ENCODE assay signal across 21 mouse cellular contexts in genomic region chr4:63356981-63357570, GRCm38 (mm10). TPM values are rescaled to one million over a fixed set of nuclear protein-coding genes. Genes with fewer than 3 reads are reported as not detected.
A peak's percentile ranks its signal among the peaks of the same experiment; 100 is the strongest.
DNase-seq lines count a peak whose midpoint lies in the region; ATAC-seq and TF ChIP-seq lines count a peak whose summit lies in the region.
"Had no signal": no experiment of that assay in that cellular context is flagged by ENCODE, and none has a peak within 500 bp of the region (broad histone marks: within the 10 kb centered on the region; RNA-seq: fewer than 3 reads in every experiment).

No protein-coding gene starts in this region.

- no peak for TF ChIP-seq EP300 in lung, postnatal 0 days (IDR thresholded peaks at IDR 0.05)

- H3K4me3 ChIP-seq in lung, adult 2 months (replicated peaks; ENCODE audit: extremely low read depth, low read depth, low read length) = no peak overlapping the region
- no peak overlapping the region for H3K4me3 ChIP-seq in lung, postnatal 0 days (ENCODE audit: low read depth, low read length)
- H3K4me3 ChIP-seq in intestine, embryonic 16.5 days (ENCODE audit: low read length) = no peak overlapping the region
- H3K4me3 ChIP-seq in forebrain, embryonic 13.5 days = no peak overlapping the region
- H3K4me3 ChIP-seq: embryonic facial prominence, embryonic 13.5 days; layer of hippocampus, adult 2 months; limb, embryonic 10.5 days; lung, embryonic 15.5 days had no signal

- H3K4me1 ChIP-seq in lung, adult 2 months (ENCODE audit: control insufficient read depth, insufficient read depth, low read length) = no peaks in the 10 kb centered on the region; the same call in 1 of the 2 replicates
- H3K4me1 ChIP-seq in lung, postnatal 0 days (ENCODE audit: insufficient read depth, low read depth, low read length) = no peaks in the 10 kb centered on the region
- H3K4me1 ChIP-seq in intestine, embryonic 16.5 days (ENCODE audit: control insufficient read depth, insufficient read depth, low read length) = no peaks in the 10 kb centered on the region
- H3K4me1 ChIP-seq in forebrain, embryonic 13.5 days = no peaks in the 10 kb centered on the region
- H3K4me1 ChIP-seq: embryonic facial prominence, embryonic 13.5 days; lung, embryonic 15.5 days had no signal

- no peak overlapping the region for H3K27ac ChIP-seq in lung, postnatal 0 days (ENCODE audit: low read length)
- H3K27ac ChIP-seq in intestine, embryonic 16.5 days (ENCODE audit: low read length) = no peak overlapping the region
- no peak overlapping the region for H3K27ac ChIP-seq in forebrain, embryonic 13.5 days
- H3K27ac ChIP-seq: embryonic facial prominence, embryonic 13.5 days; hindbrain, postnatal 0 days; layer of hippocampus, adult 2 months; limb, embryonic 10.5 days; lung, embryonic 15.5 days had no signal

- peak; percentile 20; the same call in 1 of the 2 replicates for ATAC-seq in lung, postnatal 0 days
- no peak for ATAC-seq in intestine, embryonic 16.5 days
- ATAC-seq in forebrain, embryonic 13.5 days = no peak
- ATAC-seq: hindbrain, postnatal 0 days had no signal

- WGBS in lung, adult 2 months = 62% methylated on average over 2 of the region's 2 CpGs
- 51% methylated on average over 2 of the region's 2 CpGs for WGBS in lung, postnatal 0 days
- 52% methylated on average over 2 of the region's 2 CpGs for WGBS in intestine, embryonic 16.5 days
- WGBS in forebrain, embryonic 13.5 days = 69% methylated on average over 2 of the region's 2 CpGs

- H3K9me3 ChIP-seq in lung, postnatal 0 days (ENCODE audit: low read length) = no peaks in the 10 kb centered on the region
- no peaks in the 10 kb centered on the region for H3K9me3 ChIP-seq in intestine, embryonic 16.5 days (ENCODE audit: control insufficient read depth, low read length)
- H3K9me3 ChIP-seq in forebrain, embryonic 13.5 days (replicated peaks) = no peaks in the 10 kb centered on the region
- H3K9me3 ChIP-seq: embryonic facial prominence, embryonic 13.5 days; limb, embryonic 10.5 days; lung, embryonic 15.5 days had no signal

- no peaks in the 10 kb centered on the region for H3K36me3 ChIP-seq in lung, postnatal 0 days (ENCODE audit: insufficient read depth, low read length)
- H3K36me3 ChIP-seq in intestine, embryonic 16.5 days (ENCODE audit: control insufficient read depth, insufficient read depth, low read length) = no peaks in the 10 kb centered on the region
- no peaks in the 10 kb centered on the region for H3K36me3 ChIP-seq in forebrain, embryonic 13.5 days (ENCODE audit: poor library complexity, severe bottlenecking)
- H3K36me3 ChIP-seq: embryonic facial prominence, embryonic 13.5 days; limb, embryonic 10.5 days; lung, embryonic 15.5 days had no signal

- no peaks in the 10 kb centered on the region for H3K27me3 ChIP-seq in lung, postnatal 0 days (replicated peaks; ENCODE audit: insufficient read depth, low read length)
- no peaks in the 10 kb centered on the region for H3K27me3 ChIP-seq in intestine, embryonic 16.5 days (replicated peaks; ENCODE audit: control insufficient read depth, insufficient read depth, low read length)
- no peaks in the 10 kb centered on the region for H3K27me3 ChIP-seq in forebrain, embryonic 13.5 days
- H3K27me3 ChIP-seq: embryonic facial prominence, embryonic 13.5 days; lung, embryonic 15.5 days had no signal

- TF ChIP-seq POLR2A in lung, adult 2 months (IDR thresholded peaks at IDR 0.05; ENCODE audit: borderline replicate concordance, extremely low read depth, low read depth, low read length) = no peak

- no peak overlapping the region for H3K4me2 ChIP-seq in lung, postnatal 0 days (replicated peaks; ENCODE audit: low read depth, low read length)
- no peak overlapping the region for H3K4me2 ChIP-seq in intestine, embryonic 16.5 days (ENCODE audit: low read depth, low read length)
- H3K4me2 ChIP-seq in forebrain, embryonic 13.5 days = no peak overlapping the region
- H3K4me2 ChIP-seq: embryonic facial prominence, embryonic 13.5 days; lung, embryonic 15.5 days; midbrain, embryonic 11.5 days had no signal

- no peak overlapping the region for H3K9ac ChIP-seq in lung, postnatal 0 days (replicated peaks; ENCODE audit: low read depth)
- H3K9ac ChIP-seq in intestine, embryonic 16.5 days (ENCODE audit: low read depth, low read length) = no peak overlapping the region
- H3K9ac ChIP-seq in forebrain, embryonic 13.5 days = no peak overlapping the region
- H3K9ac ChIP-seq: embryonic facial prominence, embryonic 13.5 days; lung, embryonic 15.5 days had no signal

- peak; percentile 26 for DNase-seq in adrenal gland, adult 8-10 months
- no peak for DNase-seq in adrenal gland, postnatal 4 days (ENCODE audit: low spot score in 2 of 2)
- peak; percentile 50 to 55 for DNase-seq in lung, adult 18-20 months
- no peak for DNase-seq in lung, adult 2 months
- peak; percentile 34 for DNase-seq in lung, postnatal 0 days (ENCODE audit: low spot score)
- DNase-seq in thymus, postnatal 36 days = no peak
- DNase-seq: cerebellum, postnatal 25 days; kidney, adult 9 months; thymus, postnatal 14 days had no signal

- no peak for TF ChIP-seq CTCF in lung, adult 2 months (IDR thresholded peaks at IDR 0.05; ENCODE audit: insufficient read depth, low read length)
- TF ChIP-seq CTCF in lung, postnatal 0 days (IDR thresholded peaks at IDR 0.05) = no peak

RNA-seq across cellular contexts. Expression of gene Orm3, which starts 1.1 kb away (rescaled TPM):
- total RNA-seq in adrenal gland, adult 8-10 months (2022) = 10 to 100 TPM in 1 of 4 experiments, 1 to 10 TPM in 3; 6.4 to 14.0 (median 8.7) TPM
- 1 to 10 TPM; 1.5 to 2.1 TPM for total RNA-seq in adrenal gland, postnatal 4 days (2021)
- polyA plus RNA-seq in lung, adult 2 months (2012; rRNA removed) = 0.22 and 0.50 TPM in 2 replicates
- 0.21 TPM in 1 of 2 replicates, not detected in the other for polyA plus RNA-seq in lung, postnatal 0 days (2015; fragmentation: Nextera tagmentation; extraction: Ambion mirVana)
- not detected in 2 replicates for polyA plus RNA-seq in intestine, embryonic 16.5 days (2015; fragmentation: Nextera tagmentation; extraction: Ambion mirVana)
- polyA plus RNA-seq in forebrain, embryonic 13.5 days (2015; fragmentation: Nextera tagmentation; extraction: Ambion mirVana) = not detected in 2 replicates
- total RNA-seq: hindbrain, postnatal 0 days; layer of hippocampus, adult 2 months; left cerebral cortex, adult 18-20 months had no signal
- polyA plus RNA-seq: embryonic facial prominence, embryonic 13.5 days; heart, embryonic 16.5 days; hindbrain, postnatal 0 days; limb, embryonic 10.5 days; lung, embryonic 15.5 days; midbrain, embryonic 11.5 days; small intestine, adult 2 months; stomach, embryonic 14.5 days had no signal

RNA-seq across cellular contexts. Expression of gene Orm2, which starts 5.2 kb away (rescaled TPM):
- total RNA-seq in adrenal gland, adult 8-10 months (2022) = 1 to 10 TPM in 3 of 4 experiments, under 1 TPM in 1; 0.74 to 4.3 (median 2.8) TPM
- under 1 TPM in 1 of 2 experiments, not detected in 1; 0.59 TPM for total RNA-seq in adrenal gland, postnatal 4 days (2021)
- 0.45 and 0.49 TPM in 2 replicates for polyA plus RNA-seq in lung, adult 2 months (2012; rRNA removed)
- polyA plus RNA-seq in lung, postnatal 0 days (2015; fragmentation: Nextera tagmentation; extraction: Ambion mirVana) = 0.21 and 0.46 TPM in 2 replicates
- not detected in 2 replicates for polyA plus RNA-seq in intestine, embryonic 16.5 days (2015; fragmentation: Nextera tagmentation; extraction: Ambion mirVana)
- not detected in 2 replicates for polyA plus RNA-seq in forebrain, embryonic 13.5 days (2015; fragmentation: Nextera tagmentation; extraction: Ambion mirVana)
- total RNA-seq: hindbrain, postnatal 0 days; layer of hippocampus, adult 2 months; left cerebral cortex, adult 18-20 months had no signal
- polyA plus RNA-seq: embryonic facial prominence, embryonic 13.5 days; heart, embryonic 16.5 days; hindbrain, postnatal 0 days; limb, embryonic 10.5 days; lung, embryonic 15.5 days; midbrain, embryonic 11.5 days; small intestine, adult 2 months; stomach, embryonic 14.5 days had no signal

RNA-seq across cellular contexts. Expression of gene Orm1, which starts 12.7 kb away (rescaled TPM):
- 10 to 100 TPM; 18.5 to 49.4 (median 27.4) TPM for total RNA-seq in adrenal gland, adult 8-10 months (2022)
- 1 to 10 TPM; 1.2 to 1.6 TPM for total RNA-seq in adrenal gland, postnatal 4 days (2021)
- polyA plus RNA-seq in lung, adult 2 months (2012; rRNA removed) = 3.9 and 4.7 TPM in 2 replicates
- 4.0 and 5.7 TPM in 2 replicates for polyA plus RNA-seq in lung, postnatal 0 days (2015; fragmentation: Nextera tagmentation; extraction: Ambion mirVana)
- not detected in 2 replicates for polyA plus RNA-seq in intestine, embryonic 16.5 days (2015; fragmentation: Nextera tagmentation; extraction: Ambion mirVana)
- polyA plus RNA-seq in forebrain, embryonic 13.5 days (2015; fragmentation: Nextera tagmentation; extraction: Ambion mirVana) = not detected in 2 replicates
- total RNA-seq: hindbrain, postnatal 0 days; layer of hippocampus, adult 2 months; left cerebral cortex, adult 18-20 months had no signal
- polyA plus RNA-seq: embryonic facial prominence, embryonic 13.5 days; heart, embryonic 16.5 days; hindbrain, postnatal 0 days; limb, embryonic 10.5 days; lung, embryonic 15.5 days; midbrain, embryonic 11.5 days; small intestine, adult 2 months; stomach, embryonic 14.5 days had no signal

RNA-seq across cellular contexts. Expression of gene Akna, which starts 46.1 kb away (rescaled TPM):
- 1 to 10 TPM; 4.4 to 9.9 (median 7.0) TPM for total RNA-seq in adrenal gland, adult 8-10 months (2022)
- 1 to 10 TPM; 7.8 to 9.1 TPM for total RNA-seq in adrenal gland, postnatal 4 days (2021)
- polyA plus RNA-seq in lung, adult 2 months (2012; rRNA removed) = 22.2 and 22.7 TPM in 2 replicates
- polyA plus RNA-seq in lung, postnatal 0 days (2015; fragmentation: Nextera tagmentation; extraction: Ambion mirVana) = 5.7 and 6.4 TPM in 2 replicates
- polyA plus RNA-seq in intestine, embryonic 16.5 days (2015; fragmentation: Nextera tagmentation; extraction: Ambion mirVana) = 5.3 and 5.4 TPM in 2 replicates
- 21.7 and 23.1 TPM in 2 replicates for polyA plus RNA-seq in forebrain, embryonic 13.5 days (2015; fragmentation: Nextera tagmentation; extraction: Ambion mirVana)

Comparison
In these comparisons a context has a peak if more than half of its experiments do, and no peak if none do; other contexts are left out.
1. DNase-seq: peak in adrenal gland, adult 8-10 months (single experiment), lung, adult 18-20 months (2 of 2) and lung, postnatal 0 days (single experiment); none in adrenal gland, postnatal 4 days (0 of 2), lung, adult 2 months (single experiment) and thymus, postnatal 36 days (0 of 2).